Mouse (Mus musculus) forebrain, postnatal 0 days (tissue): ENCODE data around the gene Pla2g15. TPM values are rescaled to one million over a fixed set of nuclear protein-coding genes. Genes with fewer than 3 reads are reported as not detected.

Experiments used
- ATAC-seq: fragments of 200-750 bp; cut with Nextera tagmentation; 2 replicates; pipeline ENCODE4 v1.8.0; 2017; ENCODE audit warnings: mild to moderate bottlenecking, moderate library complexity
- DNase-seq: peaks from one replicate; pipeline ENCODE4 v3.0.0-alpha.2; 2015
- H3K27ac ChIP-seq: fragments of 300-500 bp; sonication (generic); 2 replicates; pipeline ENCODE4 v1.5.1; 2014; ENCODE audit warnings: low read depth, mild to moderate bottlenecking, antibody characterized with exemption, low read length, moderate library complexity, mixed read lengths
- H3K27me3 ChIP-seq: fragments of 300-500 bp; sonication (generic); 2 replicates; pipeline ENCODE4 v1.6.1; 2014; ENCODE audit warnings: mild to moderate bottlenecking, low read length, mixed read lengths; ENCODE audit not compliant: insufficient read depth
- H3K36me3 ChIP-seq: fragments of 300-500 bp; sonication (generic); 2 replicates; pipeline ENCODE4 v1.6.1; 2014; ENCODE audit warnings: mild to moderate bottlenecking, moderate library complexity; ENCODE audit not compliant: insufficient read depth
- H3K4me1 ChIP-seq: fragments of 300-500 bp; sonication (generic); 2 replicates; pipeline ENCODE4 v1.6.1; 2014; ENCODE audit warnings: antibody characterized with exemption; ENCODE audit not compliant: insufficient read depth
- H3K4me2 ChIP-seq: fragments of 300-500 bp; sonication (generic); 2 replicates; pipeline ENCODE4 v1.6.1; 2014; ENCODE audit warnings: low read depth, mild to moderate bottlenecking, moderate library complexity
- H3K4me3 ChIP-seq: fragments of 300-500 bp; sonication (generic); 2 replicates; pipeline ENCODE4 v1.5.1; 2014; ENCODE audit warnings: low read depth, low read length, mixed read lengths
- H3K9ac ChIP-seq: fragments of 300-500 bp; sonication (generic); 2 replicates; pipeline ENCODE4 v1.6.1; 2014; ENCODE audit warnings: mild to moderate bottlenecking
- H3K9me3 ChIP-seq: fragments of 300-500 bp; sonication (generic); 2 replicates; pipeline ENCODE4 v1.6.1; 2016; ENCODE audit warnings: low read length
- CTCF ChIP-seq: sonication (generic); IDR thresholded peaks from 2 replicates; pipeline ENCODE4 v1.5.1; 2016; ENCODE audit warnings: antibody characterized with exemption, control low read depth, low read depth
- WGBS: fragments of 180-500 bp; shearing (Covaris S2); extraction: QIAGEN DNeasy Blood & Tissue Kit; methylation state at CpG from one replicate; pipeline ENCODE4 v1.1.7; 2014; 5-methylcytosine and 5-hydroxymethylcytosine counted together
- polyA plus RNA-seq: library from polyadenylated mRNA; unstranded; fragments of >200 nt; fragmentation: Nextera tagmentation; extraction: Ambion mirVana; gene quantifications from 2 replicates; pipeline ENCODE4 v1.2.1, GENCODE M21; 2015
- total RNA-seq: library from RNA; depleted of rRNA; stranded (reverse); fragments of >200 nt; gene quantifications from 2 replicates; pipeline ENCODE4 v1.2.3, GENCODE M21; 2014

The Pla2g15 gene
- total and polyA plus RNA-seq, 2 experiments from 2014 or later, result 15.6 to 17.8 TPM

- Histone ChIP-seq H3K4me2 (no peak overlapping the region), H3K36me3 (no peaks in the 10 kb centered on the region), H3K4me3 (no peak overlapping the region), H3K27me3 (peaks cover 38% of the 10 kb centered on the region), H3K9ac (no peak overlapping the region), H3K9me3 (no peaks in the 10 kb centered on the region), H3K27ac (no peak overlapping the region), H3K4me1 (peaks cover 16% of the 10 kb centered on the region)
- ATAC-seq, result no peak
- no peak for TF ChIP-seq CTCF
- DNase-seq, result no peak
- WGBS, result 67% methylated on average over 5 of the region's 5 CpGs
Observed at GRCm38 (mm10) chr8:106140191-106140590, 10.0 kb upstream of the Pla2g15 start.

- Histone ChIP-seq H3K4me3 (no peak overlapping the region), H3K9me3 (no peaks in the 10 kb centered on the region), H3K4me1 (peaks cover 16% of the 10 kb centered on the region), H3K9ac (no peak overlapping the region), H3K27ac (no peak overlapping the region), H3K4me2 (no peak overlapping the region), H3K36me3 (no peaks in the 10 kb centered on the region), H3K27me3 (peaks cover 32% of the 10 kb centered on the region)
- ATAC-seq (peak; percentile 85), DNase-seq (peak; percentile 90)
- 17% methylated on average over 13 of the region's 13 CpGs for WGBS
- TF ChIP-seq CTCF, result peak; percentile 93
Observed at GRCm38 (mm10) chr8:106140769-106141168, 9.4 kb upstream of the Pla2g15 start.

GRCm38 (mm10) chr8:106145331-106145730, 4.9 kb upstream of the Pla2g15 start:
- no peak for TF ChIP-seq CTCF
- H3K4me1 ChIP-seq, result no peaks in the 10 kb centered on the region
- no peak for ATAC-seq
- no peak overlapping the region for H3K4me3 ChIP-seq
- no peaks in the 10 kb centered on the region for H3K27me3 ChIP-seq
- no peak for DNase-seq
- no peaks in the 10 kb centered on the region for H3K9me3 ChIP-seq
- 88% methylated on average over 2 of the region's 2 CpGs for WGBS
- no peak overlapping the region for H3K9ac ChIP-seq
- H3K27ac ChIP-seq, result no peak overlapping the region
- H3K36me3 ChIP-seq, result no peaks in the 10 kb centered on the region
- no peak overlapping the region for H3K4me2 ChIP-seq

GRCm38 (mm10) chr8:106146014-106146413, 4.2 kb upstream of the Pla2g15 start:
- H3K27me3 ChIP-seq, result no peaks in the 10 kb centered on the region

GRCm38 (mm10) chr8:106147868-106148565, 2.2 kb upstream of the Pla2g15 start:
- no peak for ATAC-seq
- Histone ChIP-seq H3K4me3 (no peak overlapping the region), H3K4me2 (no peak overlapping the region), H3K27ac (no peak overlapping the region), H3K9me3 (no peaks in the 10 kb centered on the region), H3K4me1 (peaks cover 10% of the 10 kb centered on the region), H3K36me3 (no peaks in the 10 kb centered on the region), H3K9ac (no peak overlapping the region), H3K27me3 (no peaks in the 10 kb centered on the region)
- 81% methylated on average over 6 of the region's 6 CpGs for WGBS
- no peak for TF ChIP-seq CTCF
- no peak for DNase-seq

More at GRCm38 (mm10) chr8:106146014-106146413, 4.2 kb upstream of the Pla2g15 start:
- H3K9me3 ChIP-seq, result no peaks in the 10 kb centered on the region
- DNase-seq, result no peak
- no peak overlapping the region for H3K4me3 ChIP-seq
- H3K27ac ChIP-seq, result no peak overlapping the region
- ATAC-seq, result no peak
- no peak for TF ChIP-seq CTCF
- no peaks in the 10 kb centered on the region for H3K36me3 ChIP-seq
- H3K4me1 ChIP-seq, result peaks cover 5% of the 10 kb centered on the region
- WGBS, result 87% methylated on average over 4 of the region's 4 CpGs
- H3K9ac ChIP-seq, result no peak overlapping the region
- no peak overlapping the region for H3K4me2 ChIP-seq

GRCm38 (mm10) chr8:106149025-106149424, 1.2 kb upstream of the Pla2g15 start:
- Histone ChIP-seq H3K36me3 (no peaks in the 10 kb centered on the region; the same call in 1 of the 2 replicates), H3K4me3 (no peak overlapping the region), H3K9ac (no peak overlapping the region), H3K9me3 (no peaks in the 10 kb centered on the region), H3K4me2 (no peak overlapping the region), H3K4me1 (peaks cover 10% of the 10 kb centered on the region), H3K27ac (no peak overlapping the region), H3K27me3 (no peaks in the 10 kb centered on the region)
- DNase-seq (no peak), ATAC-seq (no peak)
- WGBS, result 89% methylated on average over 6 of the region's 6 CpGs
- no peak for TF ChIP-seq CTCF

- H3K9ac ChIP-seq, result peak overlapping the region; percentile 58
- no peak for DNase-seq
- H3K4me1 ChIP-seq, result peaks cover 10% of the 10 kb centered on the region
- 0 out of 2 replicates have a peak overlapping the region, but pooled peaks have one; percentile 47 for H3K27ac ChIP-seq
- TF ChIP-seq CTCF, result no peak
- peak overlapping the region; percentile 48 for H3K4me2 ChIP-seq
- H3K27me3 ChIP-seq, result no peaks in the 10 kb centered on the region
- no peaks in the 10 kb centered on the region for H3K9me3 ChIP-seq
- peaks cover 10% of the 10 kb centered on the region; the same call in 1 of the 2 replicates for H3K36me3 ChIP-seq
- no peak for ATAC-seq
- peak overlapping the region; percentile 58 for H3K4me3 ChIP-seq
- 17% methylated on average over 8 of the region's 8 CpGs for WGBS
Observed at GRCm38 (mm10) chr8:106150653-106151000, 428 bp downstream of the Pla2g15 start.
